Mouse (Mus musculus) cerebellum, adult 2 months (tissue): ENCODE data around the gene Spats2.

Source experiments
- CTCF ChIP-seq: fragments of 200-500 bp; IDR thresholded peaks from 2 replicates; pipeline ENCODE4 v1.5.1; 2011; ENCODE audit warnings: low read depth, mild to moderate bottlenecking, control low read depth, low read length, moderate library complexity, borderline replicate concordance; ENCODE audit not compliant: insufficient read depth
- POLR2A ChIP-seq: fragments of 200-500 bp; IDR thresholded peaks from 2 replicates; pipeline ENCODE4 v1.6.1; 2011; ENCODE audit warnings: low read length, control low read depth, borderline replicate concordance; ENCODE audit not compliant: insufficient read depth

DNA sequence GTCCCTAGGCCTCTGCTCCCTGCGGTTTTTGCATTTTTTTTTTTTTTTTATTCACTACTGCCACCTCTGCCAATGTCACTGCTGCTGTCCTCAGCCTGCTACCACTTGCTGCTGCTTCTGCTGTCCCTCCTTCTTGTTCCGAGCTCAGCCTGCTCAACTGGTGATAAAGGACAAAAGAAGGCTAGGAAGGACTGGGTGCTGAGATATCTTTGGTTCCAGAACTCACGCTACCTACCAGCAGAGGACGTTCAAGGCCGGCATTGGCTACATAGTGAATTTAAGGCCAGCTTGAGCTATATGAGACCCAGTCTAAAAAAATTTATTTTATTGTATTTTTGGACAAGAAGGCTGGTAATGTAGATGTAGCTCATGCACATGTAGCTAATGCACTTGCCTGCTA is 12.7 kb downstream of the Spats2 start:
- TF ChIP-seq CTCF (no peak), POLR2A (no peak)
